Mouse (Mus musculus): ENCODE data around the gene Pde2a. TPM values are rescaled to one million over a fixed set of nuclear protein-coding genes. Genes with fewer than 3 reads are reported as not detected.
A peak's percentile ranks its signal among the peaks of the same experiment; 100 is the strongest.

The Pde2a gene
- polyA plus RNA-seq (2015; fragmentation: Nextera tagmentation; extraction: Ambion mirVana) = 20.2 and 21.1 TPM in 2 replicates

DNA sequence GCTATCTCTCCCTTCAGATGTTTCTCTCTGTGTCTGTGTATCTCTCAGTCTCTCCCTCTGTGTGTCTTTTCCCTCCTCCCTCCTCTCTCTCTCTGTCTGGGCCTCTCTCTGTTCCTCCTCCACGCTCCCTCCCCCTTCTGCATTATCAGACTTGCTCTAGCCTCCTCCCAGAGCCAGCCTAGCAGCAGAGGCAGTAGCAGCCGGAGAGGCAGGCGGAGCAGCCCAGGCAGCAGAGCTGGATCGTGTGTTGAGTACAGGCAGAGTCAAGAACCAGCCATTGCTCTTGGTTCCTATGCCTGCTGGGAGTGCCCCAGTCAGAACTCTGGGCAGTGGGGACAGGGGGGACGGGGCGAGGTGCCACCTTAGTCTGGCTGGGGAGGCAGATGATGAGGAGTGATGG lies at the start of gene Pde2a:
Gene Pde2a, plus strand, starts transcription at position 163 of the 400 bp plus-strand sequence.

DNA sequence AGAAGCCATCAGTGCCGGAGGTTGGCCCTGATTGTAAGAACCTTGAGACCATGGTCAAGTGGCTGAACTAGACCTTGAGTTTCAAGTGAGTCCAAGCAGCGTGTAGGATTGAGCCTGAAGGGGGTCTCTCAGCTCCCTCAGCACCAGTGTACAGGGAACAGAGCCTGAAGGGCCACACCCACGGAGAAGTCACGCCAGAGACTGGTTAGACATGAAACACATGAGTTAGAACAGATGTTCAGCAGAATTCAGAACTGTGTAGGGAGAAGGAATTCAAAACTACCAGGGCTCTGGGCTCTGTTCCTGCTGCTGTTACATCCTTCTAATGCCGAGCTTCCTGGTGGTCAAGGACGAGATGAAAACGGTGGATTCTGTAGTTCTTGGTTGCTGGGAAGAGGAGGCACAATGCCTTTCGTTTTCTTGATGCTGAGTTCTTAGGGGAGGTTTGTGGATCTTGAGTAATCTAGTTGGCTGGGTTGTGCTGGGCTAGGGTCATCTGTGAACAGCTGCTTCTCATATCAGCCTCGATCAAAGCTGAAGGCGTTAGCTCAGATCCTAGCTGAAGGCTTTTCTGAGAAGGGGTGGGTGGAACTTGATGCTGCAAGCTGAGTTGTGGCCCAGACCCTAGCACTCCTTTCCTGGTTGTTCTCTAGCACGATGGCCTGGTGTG lies 11.1 kb upstream of the Pde2a start, which contains the start of gene Gm45837:
Gene Gm45837, plus strand, starts transcription at position 620 of the 670 bp plus-strand sequence.

MicroRNAs encoded within 50 kb of the gene (microRNA counts, 519-probe panel; counts per million panel counts)
- microRNA mmu-miR-139-3p (not detected), microRNA mmu-miR-139-5p (3,083 counts per million, percentile 50 among the panel's probes with 10 or more counts)

Small RNA genes lying within 50 kb of the gene (microRNA-seq; reads per million reads assigned to microRNA genes)
- 6,044 reads per million, percentile 91 among the genes with 10 or more reads in this experiment for gene Mir139

Other genes with a start within 250 kb of the Pde2a start
- gene Atg16l2, start 119.4 kb upstream of the Pde2a start, polyA plus RNA-seq (2015; fragmentation: Nextera tagmentation; extraction: Ambion mirVana) = 9.4 and 10.1 TPM in 2 replicates
- 14.7 and 14.8 TPM in 2 replicates for gene Stard10, start 104.6 kb upstream of the Pde2a start, polyA plus RNA-seq (2015; fragmentation: Nextera tagmentation; extraction: Ambion mirVana)
- 92.0 and 99.7 TPM in 2 replicates for gene Arap1, start 73.6 kb upstream of the Pde2a start, polyA plus RNA-seq (2015; fragmentation: Nextera tagmentation; extraction: Ambion mirVana)
- 6.5 and 9.2 TPM in 2 replicates for gene Gm45837, start 10.8 kb upstream of the Pde2a start, polyA plus RNA-seq (2015; fragmentation: Nextera tagmentation; extraction: Ambion mirVana)
- 0.08 TPM in 1 of 2 replicates, not detected in the other for gene Art2b, start 163.9 kb downstream of the Pde2a start, polyA plus RNA-seq (2015; fragmentation: Nextera tagmentation; extraction: Ambion mirVana)
- 28.2 and 34.4 TPM in 2 replicates for gene Clpb, start 241.9 kb downstream of the Pde2a start, polyA plus RNA-seq (2015; fragmentation: Nextera tagmentation; extraction: Ambion mirVana)

All from urinary bladder, postnatal 0 days (tissue).